Mouse (Mus musculus) kidney, adult 10 weeks (tissue): ENCODE measurements around the gene Ehmt2. TPM values are rescaled to one million over a fixed set of nuclear protein-coding genes. Genes with fewer than 3 reads are reported as not detected.

Experiments used
- polyA plus RNA-seq: library from polyadenylated mRNA; stranded (reverse); fragments of 350-450 nt; fragmentation: Illumina TruSeq; extraction: RNeasy Lipid Tissue Mini Kit (QIAGEN cat#74804); gene quantifications from one replicate; pipeline ENCODE4 v1.2.3, GENCODE M21; 2014; ENCODE audit warnings: low read depth, low replicate concordance

The Ehmt2 gene
- polyA plus RNA-seq, result 7.7 TPM

DNA sequence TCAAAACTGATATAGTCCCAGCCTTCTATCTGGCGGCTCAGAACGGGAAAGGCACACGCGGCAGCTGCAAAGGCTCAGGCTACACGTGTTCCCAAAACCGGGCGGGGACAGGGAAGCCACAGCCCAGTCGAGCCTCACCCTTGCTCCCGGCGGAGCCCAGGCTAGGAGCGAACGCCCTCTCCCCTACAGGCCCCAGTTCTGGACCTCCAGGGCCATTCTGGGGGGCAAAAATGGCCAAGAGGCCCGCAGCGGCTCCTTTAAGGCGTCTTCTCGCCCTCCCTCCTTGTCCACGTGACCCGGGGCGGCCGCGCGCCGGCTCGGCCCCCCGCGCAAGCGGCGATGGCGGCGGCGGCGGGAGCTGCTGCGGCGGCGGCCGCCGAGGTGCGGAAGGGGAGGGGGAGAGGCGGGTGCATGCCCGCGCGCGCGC, at the start of gene Ehmt2, which contains the start of gene C2:
Gene Ehmt2 (plus strand): TSS at position 310 of the 427 bp plus-strand sequence.
Gene C2 (minus strand): TSS at position 106 of the 427 bp plus-strand sequence.

DNA sequence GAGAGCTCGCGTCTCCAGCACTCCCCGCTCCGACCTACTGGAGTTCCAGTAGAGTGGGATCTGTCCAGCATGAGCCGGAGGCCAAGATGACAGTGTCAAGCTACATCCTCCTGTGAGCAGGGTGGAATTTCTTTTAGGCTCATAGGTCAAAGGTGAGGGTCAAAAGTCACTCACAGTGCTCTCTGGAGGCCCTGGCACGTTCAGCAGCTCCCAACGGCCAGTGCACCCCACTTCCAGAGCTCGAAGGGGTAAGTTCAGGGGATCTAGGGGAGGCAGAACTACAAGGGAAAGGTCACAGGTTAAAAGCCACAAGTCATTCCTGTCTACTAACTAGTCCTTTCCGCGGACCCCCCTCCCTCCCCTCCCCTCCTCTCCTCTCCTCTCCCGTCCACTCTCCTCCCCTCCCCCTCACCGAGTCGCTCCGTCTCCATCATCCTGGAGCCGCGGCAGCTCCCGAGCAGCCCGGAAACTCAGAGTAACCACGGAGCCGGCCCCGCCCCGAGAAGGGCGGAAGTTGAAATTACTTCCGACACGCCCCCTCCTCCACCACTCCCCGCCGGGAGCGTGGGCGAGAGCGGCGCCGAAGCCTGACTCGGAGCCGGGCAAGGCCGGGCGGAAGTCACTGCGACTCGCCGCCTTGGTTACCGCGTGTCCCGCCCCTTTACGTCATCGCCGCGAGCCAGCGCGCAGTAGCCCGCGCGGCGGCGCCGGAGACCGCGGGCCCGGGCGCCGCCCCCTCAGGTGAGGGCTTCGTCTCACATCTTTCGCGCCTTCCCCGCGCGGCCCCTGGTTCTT, 48.4 kb upstream of the Ehmt2 start, which contains the start of the genes Skiv2l and Nelfe:
Gene Skiv2l (minus strand): TSS at position 489 of the 795 bp plus-strand sequence.
Gene Nelfe (plus strand): TSS at position 670 of the 795 bp plus-strand sequence.

GRCm38 (mm10) chr17:34862416-34863081, 35.7 kb upstream of the Ehmt2 start, which contains the start of gene Cfb:
Cfb (minus strand) TSS chr17:34862518.

GRCm38 (mm10) chr17:34879336-34879879, 18.9 kb upstream of the Ehmt2 start, which contains the start of gene Zbtb12:
Zbtb12 (plus strand) TSS chr17:34879483.

DNA sequence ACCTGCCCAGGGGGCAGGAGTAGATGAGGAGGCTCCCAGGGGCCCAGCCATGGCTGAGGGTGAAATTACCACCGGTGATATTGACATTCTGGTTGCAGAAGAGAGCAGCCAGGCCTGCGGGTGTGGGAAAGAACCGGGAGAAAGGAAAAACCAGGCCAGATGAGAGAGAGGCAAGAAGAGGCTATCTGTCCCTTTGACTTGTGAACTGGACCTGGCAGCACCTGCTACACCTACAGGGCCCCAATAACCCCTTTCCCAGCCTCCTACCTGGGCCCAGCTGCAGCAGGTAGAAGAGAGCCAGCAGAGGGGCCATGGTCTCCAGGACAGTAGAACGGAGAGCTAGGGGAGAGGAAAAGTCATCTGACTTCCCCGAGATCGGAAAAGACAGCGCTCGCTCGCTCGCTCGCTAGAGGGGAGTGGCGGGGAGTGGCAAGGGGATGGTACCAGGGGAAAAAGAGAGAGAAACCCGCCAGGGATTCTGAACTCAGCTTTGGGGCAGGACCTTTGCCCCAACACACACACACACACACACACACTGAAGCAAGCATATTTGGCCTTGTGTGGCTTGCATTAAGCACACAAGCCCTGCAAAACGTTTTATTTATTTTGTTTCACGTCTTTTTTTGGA, 16.5 kb upstream of the Ehmt2 start, which contains the start of gene Gm20547:
Gene Gm20547 (minus strand): TSS at position 360 of the 628 bp plus-strand sequence.

GRCm38 (mm10) chr17:34913930-34914665, 15.8 kb downstream of the Ehmt2 start, which contains the start of gene Slc44a4:
Slc44a4 (plus strand) TSS chr17:34914466.

GRCm38 (mm10) chr17:34931061-34931734, 32.9 kb downstream of the Ehmt2 start, which contains the start of gene Neu1:
Neu1 (plus strand) TSS chr17:34931253.

DNA sequence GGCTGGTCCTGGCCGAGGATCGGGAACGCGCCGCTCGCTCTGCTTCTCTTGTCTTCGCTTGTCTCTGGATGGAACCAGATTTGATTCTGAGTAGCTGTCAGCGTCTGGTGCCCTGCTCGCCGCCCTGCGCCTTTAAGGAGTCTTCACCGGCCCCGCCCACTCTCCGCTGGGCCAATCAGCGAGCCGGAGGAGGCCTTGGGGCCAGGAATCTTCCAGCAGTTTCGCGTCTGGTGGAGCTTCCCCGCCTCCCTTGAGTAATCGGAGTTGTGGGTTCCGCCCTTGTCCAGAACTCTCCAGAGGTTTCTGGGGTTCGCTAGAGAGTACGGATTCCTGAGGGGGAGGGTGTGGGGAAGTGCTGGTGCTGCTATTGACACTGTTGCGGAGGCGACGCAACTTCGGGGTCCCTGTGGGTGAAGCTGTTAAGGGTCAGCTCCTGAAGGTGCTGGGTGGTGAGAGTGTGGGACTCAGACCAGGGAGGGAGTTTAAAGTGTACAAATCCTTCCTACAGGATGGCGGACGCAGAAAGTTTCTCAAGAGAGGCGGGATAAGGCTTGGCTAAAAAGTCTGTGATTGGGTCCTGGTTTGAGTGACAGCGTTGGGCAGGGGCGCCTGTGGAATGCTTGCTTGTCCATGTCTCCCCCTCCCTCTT, 61.0 kb downstream of the Ehmt2 start, which contains the start of gene Hspa1b:
Gene Hspa1b (minus strand): TSS at position 109 of the 649 bp plus-strand sequence.

Other genes with a start within 250 kb of the Ehmt2 start
- gene Tnxb, start 227.9 kb upstream of the Ehmt2 start, polyA plus RNA-seq, result not detected
- gene C4b, start 154.6 kb upstream of the Ehmt2 start, polyA plus RNA-seq, result not detected
- gene Cyp21a1, start 93.9 kb upstream of the Ehmt2 start, polyA plus RNA-seq, result not detected
- gene Stk19, start 61.5 kb upstream of the Ehmt2 start, polyA plus RNA-seq, result 2.6 TPM
- gene Dxo, start 61.5 kb upstream of the Ehmt2 start, polyA plus RNA-seq, result 3.0 TPM
- gene Skiv2l, start 48.3 kb upstream of the Ehmt2 start, polyA plus RNA-seq, result 2.3 TPM
- 1.4 TPM for gene Nelfe, start 48.1 kb upstream of the Ehmt2 start, polyA plus RNA-seq
- gene Cfb, start 36.0 kb upstream of the Ehmt2 start, polyA plus RNA-seq, result 38.0 TPM
- gene Zbtb12, start 19.0 kb upstream of the Ehmt2 start, polyA plus RNA-seq, result 1.5 TPM
- 16.3 TPM for gene Gm20547, start 16.4 kb upstream of the Ehmt2 start, polyA plus RNA-seq
- gene C2, start 204 bp upstream of the Ehmt2 start, polyA plus RNA-seq, result 7.3 TPM
- gene Slc44a4, start 16.0 kb downstream of the Ehmt2 start, polyA plus RNA-seq, result 8.2 TPM
- 25.6 TPM for gene Neu1, start 32.8 kb downstream of the Ehmt2 start, polyA plus RNA-seq
- 17.9 TPM for gene Hspa1b, start 60.8 kb downstream of the Ehmt2 start, polyA plus RNA-seq
- not detected for gene Gm20481, start 71.4 kb downstream of the Ehmt2 start, polyA plus RNA-seq
- 8.4 TPM for gene Hspa1a, start 73.7 kb downstream of the Ehmt2 start, polyA plus RNA-seq
- gene Hspa1l, start 74.2 kb downstream of the Ehmt2 start, polyA plus RNA-seq, result not detected
- 12.6 TPM for gene Lsm2, start 83.4 kb downstream of the Ehmt2 start, polyA plus RNA-seq
- 5.7 TPM for gene Vars, start 102.5 kb downstream of the Ehmt2 start, polyA plus RNA-seq
- gene Vwa7, start 118.1 kb downstream of the Ehmt2 start, polyA plus RNA-seq, result not detected
- not detected for gene Sapcd1, start 129.5 kb downstream of the Ehmt2 start, polyA plus RNA-seq
- 1.1 TPM for gene Msh5, start 148.3 kb downstream of the Ehmt2 start, polyA plus RNA-seq
- 25.4 TPM for gene Clic1, start 151.5 kb downstream of the Ehmt2 start, polyA plus RNA-seq
- 0.97 TPM for gene Ddah2, start 160.6 kb downstream of the Ehmt2 start, polyA plus RNA-seq
- gene Ly6g6c, start 166.9 kb downstream of the Ehmt2 start, polyA plus RNA-seq, result not detected
- 1.1 TPM for gene Mpig6b, start 167.7 kb downstream of the Ehmt2 start, polyA plus RNA-seq
- not detected for gene Ly6g6e, start 178.4 kb downstream of the Ehmt2 start, polyA plus RNA-seq
- not detected for gene Ly6g6d, start 179.6 kb downstream of the Ehmt2 start, polyA plus RNA-seq
- gene Ly6g6f, start 187.1 kb downstream of the Ehmt2 start, polyA plus RNA-seq, result not detected
- gene Abhd16a, start 190.8 kb downstream of the Ehmt2 start, polyA plus RNA-seq, result 7.6 TPM
- gene Ly6g5c, start 209.8 kb downstream of the Ehmt2 start, polyA plus RNA-seq, result not detected
- gene Ly6g5b, start 217.0 kb downstream of the Ehmt2 start, polyA plus RNA-seq, result not detected
- 0.85 TPM for gene Gpank1, start 223.0 kb downstream of the Ehmt2 start, polyA plus RNA-seq
- 187 TPM for gene Csnk2b, start 223.6 kb downstream of the Ehmt2 start, polyA plus RNA-seq
- gene D17H6S53E, start 227.9 kb downstream of the Ehmt2 start, polyA plus RNA-seq, result 0.53 TPM
- gene Apom, start 233.6 kb downstream of the Ehmt2 start, polyA plus RNA-seq, result 4.8 TPM
- 3.9 TPM for gene Bag6, start 236.7 kb downstream of the Ehmt2 start, polyA plus RNA-seq